Mouse (Mus musculus): Measurements from ENCODE around the gene Bend3.

Gene Bend3

DNA sequence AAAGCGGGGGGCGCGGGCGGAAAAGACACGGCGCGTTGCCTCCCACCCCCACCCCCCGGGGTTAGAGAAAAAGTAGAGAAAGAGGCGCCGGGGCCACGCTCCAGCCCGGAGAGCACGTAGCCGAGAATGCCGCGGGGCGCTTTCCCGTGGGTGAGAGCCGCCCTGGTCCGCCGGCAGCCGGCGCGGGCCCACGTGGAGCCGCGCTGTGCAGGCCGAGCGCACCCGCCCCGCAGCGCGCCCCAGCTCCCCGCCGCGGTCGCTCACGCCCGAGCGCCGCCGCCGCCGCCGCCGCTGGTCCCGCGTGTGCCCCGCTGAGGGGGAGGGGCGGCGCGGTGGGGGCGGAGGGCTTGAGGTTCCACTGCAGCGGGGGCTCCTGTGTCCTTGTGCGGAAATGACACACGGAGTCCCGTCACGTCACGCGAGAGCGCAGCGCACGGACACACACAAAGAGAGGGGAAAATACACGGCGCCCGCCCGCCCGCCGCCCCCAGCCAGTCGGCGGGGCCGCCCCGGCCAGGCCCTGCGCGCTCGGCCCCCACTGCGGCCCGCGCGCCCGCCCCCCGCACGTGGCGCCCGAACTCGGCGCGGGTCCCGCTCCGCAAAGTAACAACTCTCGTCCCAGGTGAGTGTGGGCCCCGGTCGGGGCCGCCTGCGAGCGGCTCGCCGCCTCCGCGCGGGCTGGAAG, at the start of gene Bend3:
Bend3 (plus strand) TSS at position 81 of the 685 bp plus-strand sequence.
- peak; percentile 43 to 57 for DNase-seq (ENCODE audit: low spot score in 2 of 2)

DNA sequence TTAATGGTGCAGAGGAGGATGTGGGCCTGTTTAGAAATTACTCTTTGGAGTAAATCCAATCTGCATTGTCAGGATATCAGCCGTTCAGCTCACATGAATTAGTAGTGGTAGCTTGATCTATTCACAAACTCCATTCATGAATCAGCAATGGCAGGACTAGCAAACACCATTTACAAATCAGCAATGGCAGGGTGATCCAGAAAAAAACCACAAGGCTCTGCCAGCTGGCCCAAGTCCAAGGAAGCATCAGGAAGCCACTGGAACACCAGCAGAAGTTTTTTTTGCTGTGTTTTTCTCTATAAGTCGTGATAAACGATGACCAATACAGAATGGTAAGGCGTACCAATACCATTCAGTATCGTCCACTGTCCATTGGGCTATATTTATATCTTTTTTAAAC, 48.0 kb upstream of the Bend3 start:
- no peak for DNase-seq (ENCODE audit: low spot score in 2 of 2)

DNA sequence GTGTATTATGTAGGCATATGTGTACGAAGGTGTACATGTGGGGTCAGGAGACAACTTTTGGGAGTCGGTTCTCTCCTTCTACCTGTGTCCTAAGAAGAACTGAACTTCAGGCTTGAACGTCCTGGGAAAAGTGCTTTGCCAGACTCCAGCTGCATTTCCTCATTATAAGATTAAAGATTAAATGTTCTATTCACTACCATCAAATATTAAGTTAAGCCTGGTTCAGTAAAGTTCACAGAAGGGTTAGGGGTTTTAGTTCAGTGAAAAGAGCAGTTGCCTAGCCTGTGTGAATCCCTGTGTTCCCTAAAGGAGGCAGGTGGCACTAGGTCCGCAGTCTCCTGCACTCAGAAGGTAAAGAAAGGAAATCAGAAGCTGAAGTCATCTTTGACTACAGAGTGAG, 44.3 kb upstream of the Bend3 start:
- no peak for DNase-seq (ENCODE audit: low spot score in 2 of 2)

DNA sequence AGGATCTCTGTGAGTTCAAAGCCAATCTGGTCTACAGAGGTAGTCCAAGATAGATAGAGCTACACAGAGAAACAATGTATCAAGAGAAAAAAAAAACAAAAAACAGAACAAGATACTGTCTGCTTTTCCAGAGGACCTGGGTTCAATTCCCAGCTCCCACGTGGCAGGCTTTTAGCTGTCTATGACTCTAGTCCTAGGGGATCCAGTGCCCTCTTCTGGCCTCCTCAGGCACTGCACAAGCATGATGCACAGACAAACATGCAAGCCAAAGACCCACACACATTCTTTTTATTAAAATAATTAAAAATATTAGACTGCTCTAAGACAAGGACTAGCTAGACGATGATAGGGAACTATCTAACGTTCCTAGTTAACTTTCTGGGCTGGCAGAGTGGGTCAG, 42.9 kb upstream of the Bend3 start:
- DNase-seq (ENCODE audit: low spot score in 2 of 2), result no peak

DNA sequence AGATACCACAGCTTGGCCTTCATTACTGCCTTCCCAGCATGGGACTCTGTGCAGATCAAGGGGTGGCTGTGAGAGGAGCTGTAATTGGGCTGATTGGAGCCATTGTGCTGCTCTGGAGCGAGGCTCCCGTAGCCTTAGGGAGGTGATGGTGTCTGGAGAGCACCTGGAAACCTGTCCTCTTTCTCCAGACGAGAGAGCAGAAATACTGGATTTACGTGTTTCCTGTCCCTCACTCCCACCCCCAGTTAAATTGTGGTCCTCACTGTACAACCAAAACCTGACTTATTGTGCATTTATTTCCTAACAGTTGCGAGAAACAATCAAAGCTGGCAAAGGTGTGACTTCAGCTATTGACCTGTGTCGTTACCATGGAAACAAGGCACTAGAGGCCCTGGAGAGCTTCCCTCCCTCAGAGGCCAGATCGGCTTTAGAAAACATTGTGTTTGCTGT, 39.1 kb upstream of the Bend3 start:
- no peak for DNase-seq (ENCODE audit: low spot score in 2 of 2)

DNA sequence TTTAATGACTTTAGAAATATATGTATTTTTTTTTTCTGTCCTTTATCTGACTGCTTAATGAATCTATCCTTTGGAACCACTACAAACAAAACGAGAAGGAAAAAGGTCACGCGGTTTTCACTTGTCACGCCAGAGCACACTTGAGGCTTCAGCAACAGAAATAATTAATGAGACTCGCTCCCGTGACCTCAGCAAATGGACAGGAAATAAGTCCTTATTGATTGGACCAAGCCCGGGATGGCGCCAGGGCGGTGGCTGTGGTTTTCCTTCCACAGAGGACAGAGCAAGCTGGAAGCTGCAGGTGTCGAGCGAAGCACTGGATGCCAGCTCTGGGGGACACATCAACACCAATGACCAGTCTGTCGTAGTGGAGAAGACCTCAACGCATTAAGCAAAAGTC, 38.6 kb upstream of the Bend3 start:
- no peak for DNase-seq (ENCODE audit: low spot score in 2 of 2)

DNA sequence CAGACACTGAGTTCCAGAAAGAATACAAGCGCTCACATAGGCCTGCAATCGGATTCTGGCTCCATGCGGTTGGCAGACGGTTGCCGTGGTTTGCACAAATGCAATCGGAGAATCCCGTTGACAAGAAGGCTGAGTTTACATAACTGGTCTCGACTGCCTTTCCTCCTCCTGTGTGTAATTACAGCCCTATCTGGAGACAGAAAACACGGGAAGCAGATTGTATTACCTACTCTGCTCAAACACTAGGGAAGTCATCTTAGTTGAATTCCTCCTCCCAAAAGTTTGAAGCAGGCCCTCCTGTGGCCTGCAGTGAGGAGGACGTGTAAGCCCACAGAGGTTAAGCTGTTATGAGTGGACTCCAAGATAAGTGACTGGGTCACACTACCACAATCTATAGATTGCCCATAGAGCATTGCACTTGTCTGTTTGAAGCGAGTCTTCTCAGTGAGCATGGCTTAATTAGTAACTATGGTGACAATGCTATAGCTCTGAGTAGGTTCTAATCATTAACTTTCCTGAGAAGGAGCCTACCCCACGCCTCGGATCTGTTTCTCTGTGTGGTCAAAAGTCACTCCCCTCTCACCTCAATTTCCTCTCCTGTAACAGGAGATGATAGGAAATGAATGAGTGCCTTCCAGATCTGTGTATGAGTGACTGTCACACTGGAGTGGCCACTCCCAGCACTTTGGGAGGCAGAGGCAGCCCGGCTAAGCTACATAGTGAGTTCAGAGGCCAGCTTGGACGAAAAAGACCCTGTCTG, 37.5 kb upstream of the Bend3 start:
- no peak for DNase-seq (ENCODE audit: low spot score in 2 of 2)

DNA sequence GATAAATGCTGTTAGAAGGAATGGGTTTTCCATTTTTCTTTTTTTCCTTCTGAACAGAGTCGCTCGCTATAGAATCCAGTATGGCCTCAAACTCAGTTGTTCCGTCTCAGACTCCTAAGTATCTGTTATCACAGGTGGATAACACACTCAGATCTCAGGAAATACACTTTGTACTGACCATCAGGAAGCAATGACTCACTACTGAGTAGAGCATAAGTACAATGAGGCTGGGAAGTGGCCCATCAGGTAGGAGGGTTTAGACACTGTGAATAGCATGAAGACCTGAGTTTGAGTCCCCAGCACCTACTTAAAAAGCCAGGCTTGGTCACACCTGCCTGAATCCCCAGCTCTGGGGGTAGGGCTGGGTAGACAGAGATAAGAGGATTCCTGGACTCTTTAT, 30.0 kb upstream of the Bend3 start:
- DNase-seq (ENCODE audit: low spot score in 2 of 2), result no peak

DNA sequence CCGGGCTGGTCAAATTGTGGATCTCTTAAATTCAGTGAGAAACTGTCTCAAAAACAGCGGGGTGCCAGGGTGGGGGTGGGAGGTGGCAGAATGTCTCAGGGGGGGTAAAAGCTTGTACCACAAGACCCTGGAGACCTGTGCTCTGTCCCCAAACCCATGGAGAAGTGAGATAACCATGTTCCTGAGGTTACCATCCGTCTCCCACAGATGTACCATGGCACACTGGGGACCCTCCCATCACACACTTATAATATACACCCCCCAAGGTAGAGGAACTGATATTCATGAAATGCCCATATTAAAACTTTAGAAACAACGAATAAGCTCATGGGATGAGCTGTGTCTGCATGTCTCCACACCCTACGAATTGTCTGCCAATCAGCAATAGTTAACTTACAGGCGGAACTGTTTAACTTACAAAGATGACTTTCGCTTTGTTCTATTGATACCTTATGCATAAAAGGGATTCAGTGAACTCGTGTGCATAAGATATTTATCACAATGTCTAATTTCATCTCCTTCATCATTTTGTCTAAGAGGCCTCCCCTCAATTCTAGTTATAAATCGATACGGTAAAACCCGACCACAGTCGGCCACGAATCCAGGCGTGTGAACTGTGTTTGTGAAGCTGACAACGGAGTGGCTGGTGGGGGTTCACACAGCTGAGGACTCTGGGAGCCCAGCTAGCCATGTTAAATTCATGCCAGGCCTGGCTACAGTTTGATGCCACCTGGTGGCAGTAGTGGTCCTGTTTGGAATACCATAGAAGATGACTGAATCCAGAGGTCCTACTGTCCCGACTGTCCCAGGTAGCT, 26.6 kb upstream of the Bend3 start:
- DNase-seq (ENCODE audit: low spot score in 2 of 2), result peak; percentile 53 to 69

DNA sequence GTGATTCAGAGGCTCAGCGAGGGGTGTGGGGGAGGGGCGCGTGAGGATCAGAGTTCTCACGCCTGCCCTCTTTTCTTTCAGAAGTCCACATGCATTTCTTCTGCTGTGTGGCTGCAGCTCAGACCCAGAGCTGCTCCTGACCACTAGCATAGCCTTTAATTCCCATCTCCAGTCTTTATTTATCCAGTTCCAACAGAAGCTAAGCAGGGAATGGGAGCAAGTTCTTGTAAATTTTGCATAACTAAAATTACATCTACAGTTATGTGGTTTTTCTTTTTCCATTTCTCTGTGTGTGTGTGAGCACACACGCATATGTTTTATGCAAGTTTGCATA, 26.0 kb upstream of the Bend3 start:
- DNase-seq (ENCODE audit: low spot score in 2 of 2), result no peak

DNA sequence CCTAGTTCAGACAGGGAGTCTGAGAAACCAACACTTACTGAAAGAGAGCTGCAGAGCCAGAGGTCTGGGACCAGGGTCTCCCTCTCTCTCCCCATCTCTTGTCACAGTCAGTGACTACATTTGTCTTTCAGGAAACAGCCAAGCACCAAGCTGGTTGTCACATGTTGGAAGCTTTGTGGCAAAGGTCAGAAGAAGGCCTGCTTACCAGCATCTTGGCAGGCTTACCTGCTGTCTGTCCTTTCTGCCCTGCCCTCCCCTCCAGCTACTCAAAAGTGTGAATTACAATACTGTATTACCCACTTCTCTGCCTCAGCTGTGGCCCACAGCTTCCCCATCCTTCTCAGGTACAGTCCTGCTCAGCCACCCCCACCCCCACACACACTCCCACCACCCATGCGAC, 24.4 kb upstream of the Bend3 start:
- DNase-seq (ENCODE audit: low spot score in 2 of 2), result no peak

DNA sequence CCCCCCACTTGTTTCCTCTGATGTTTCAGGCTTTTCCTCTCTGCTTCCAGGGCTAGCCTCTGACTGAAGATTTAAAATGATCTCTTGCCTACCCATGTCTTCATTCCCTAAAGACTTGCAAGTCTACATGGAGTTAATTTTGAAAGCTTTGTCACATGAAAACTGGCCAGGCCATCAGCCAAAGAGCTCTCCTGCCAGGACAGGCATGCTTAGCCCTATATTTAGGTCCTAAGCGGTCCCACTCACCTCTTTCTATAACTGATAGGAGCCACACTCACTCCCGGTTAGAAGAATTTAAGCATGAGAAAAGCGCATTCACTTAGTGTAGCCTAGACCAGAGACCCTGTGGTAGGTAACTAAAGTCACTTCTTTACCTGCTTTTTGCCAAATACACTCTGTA, 24.0 kb upstream of the Bend3 start:
- no peak for DNase-seq (ENCODE audit: low spot score in 2 of 2)

DNA sequence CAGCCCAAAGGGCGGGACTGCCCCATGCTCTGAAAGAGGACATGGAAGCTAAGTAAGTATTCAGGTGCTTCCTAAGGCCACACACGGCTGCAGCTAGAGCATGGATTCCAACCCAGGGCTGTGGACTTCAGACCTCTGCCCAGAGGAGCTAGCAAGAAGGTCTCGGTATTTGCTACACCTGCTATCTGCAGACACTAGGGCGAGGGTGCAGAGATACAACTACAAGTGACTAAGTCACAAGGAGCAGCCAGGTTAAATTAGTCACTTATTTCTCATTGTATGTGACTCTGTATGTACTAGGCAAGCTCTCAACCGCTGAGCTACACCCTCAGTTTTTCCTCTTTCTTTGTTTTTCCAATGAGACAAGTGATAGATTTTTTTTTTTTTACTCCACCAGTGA, 15.8 kb upstream of the Bend3 start:
- DNase-seq (ENCODE audit: low spot score in 2 of 2), result no peak

DNA sequence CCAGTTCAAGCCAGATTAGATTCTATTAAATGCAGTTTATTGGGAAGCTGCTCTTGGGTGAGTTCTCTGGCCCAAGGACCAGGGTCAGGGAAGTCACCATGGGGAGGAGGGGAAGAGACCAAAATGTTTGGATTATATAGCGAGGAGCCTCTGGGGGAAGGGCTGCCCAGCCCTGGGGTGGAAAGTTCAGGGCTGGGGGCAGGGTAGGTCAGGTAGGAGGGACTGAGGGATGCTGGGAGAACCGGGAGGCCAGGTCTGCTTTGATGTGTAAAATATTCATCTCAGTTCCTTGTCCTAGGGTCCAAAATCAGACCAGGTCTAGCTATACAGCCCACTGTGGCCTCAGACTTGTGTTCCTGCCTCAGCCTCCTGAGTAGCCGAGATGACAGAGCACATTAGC, 15.4 kb upstream of the Bend3 start:
- DNase-seq (ENCODE audit: low spot score in 2 of 2), result no peak

DNA sequence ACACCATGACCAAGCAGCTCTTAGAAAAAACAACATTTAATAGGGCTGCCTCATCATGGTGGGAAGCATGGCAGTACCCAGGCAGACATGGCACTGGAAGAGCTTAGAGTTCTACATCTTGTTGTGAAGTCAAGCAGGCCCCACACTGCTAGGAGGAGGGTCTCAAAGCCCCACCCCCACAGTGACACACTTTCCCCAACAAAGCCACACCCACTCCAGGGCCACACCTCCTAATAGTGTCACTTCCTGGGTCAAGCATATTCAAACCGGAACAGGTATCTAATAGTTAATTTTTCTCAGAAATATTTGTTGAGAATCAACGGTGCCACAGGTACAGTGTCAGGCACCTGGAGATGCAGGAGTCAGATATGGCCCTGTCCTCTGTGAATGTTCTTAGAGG, 12.4 kb upstream of the Bend3 start:
- no peak for DNase-seq (ENCODE audit: low spot score in 2 of 2)

DNA sequence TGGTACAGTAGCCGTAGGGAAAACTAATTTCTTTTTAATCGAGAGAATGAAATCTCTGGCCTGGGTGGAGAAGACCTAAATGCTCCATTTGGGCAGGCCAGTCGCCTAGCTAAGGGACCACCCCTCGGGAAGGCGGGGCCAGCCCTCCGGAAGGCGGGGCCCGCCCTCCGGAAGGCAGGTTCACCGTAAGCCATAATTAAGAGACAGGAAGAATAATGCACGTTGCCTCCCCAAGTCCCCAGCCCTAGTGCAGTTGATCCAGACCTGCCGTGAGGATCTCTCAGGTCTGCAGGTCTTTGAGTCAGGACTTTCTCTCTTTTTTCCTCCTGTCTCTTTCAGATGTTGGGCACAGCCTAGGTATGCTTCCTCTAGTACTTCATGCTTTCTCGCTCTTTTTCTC, 11.0 kb upstream of the Bend3 start:
- DNase-seq (ENCODE audit: low spot score in 2 of 2), result no peak

DNA sequence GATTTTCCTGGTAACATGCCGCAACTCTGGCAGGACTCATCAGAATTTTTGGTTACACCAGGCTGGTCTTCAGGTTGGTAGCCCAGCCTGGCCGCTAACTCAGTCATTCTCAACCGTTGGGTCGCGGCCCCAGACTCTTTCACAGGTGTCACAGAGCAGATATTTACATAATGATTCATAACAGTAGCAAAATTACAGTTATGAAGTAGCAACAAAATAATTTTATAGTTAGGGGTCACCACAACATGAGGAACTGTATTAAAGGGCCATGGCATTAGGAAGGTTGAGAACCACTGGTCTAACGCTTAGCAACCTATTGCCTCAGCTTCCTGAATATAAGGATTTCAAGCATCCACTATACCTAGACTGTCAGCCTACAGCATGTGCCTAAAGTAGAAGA, 10.3 kb upstream of the Bend3 start:
- DNase-seq (ENCODE audit: low spot score in 2 of 2), result no peak

DNA sequence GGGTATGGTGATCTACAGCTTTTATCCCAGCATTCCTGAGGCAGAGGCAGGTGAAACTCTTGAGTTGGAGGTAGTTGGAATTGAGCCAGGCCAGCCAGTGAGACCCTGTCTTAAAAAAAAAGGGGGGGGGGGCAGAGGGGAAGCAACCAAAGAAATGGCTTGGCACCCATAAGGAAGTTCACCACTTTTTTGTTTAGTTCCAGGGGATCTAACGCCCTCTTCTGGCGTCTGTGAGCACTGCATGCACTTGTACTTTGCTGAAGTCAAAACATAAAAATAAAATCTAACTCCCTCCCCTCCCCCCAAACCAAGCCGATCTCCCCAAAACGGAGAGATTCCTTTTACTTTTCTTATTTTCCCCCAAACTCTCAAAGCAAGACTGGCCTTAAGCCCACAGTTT, 3.3 kb upstream of the Bend3 start:
- peak in 1 of 2 experiments; percentile 15 for DNase-seq (ENCODE audit: low spot score in 2 of 2)

DNA sequence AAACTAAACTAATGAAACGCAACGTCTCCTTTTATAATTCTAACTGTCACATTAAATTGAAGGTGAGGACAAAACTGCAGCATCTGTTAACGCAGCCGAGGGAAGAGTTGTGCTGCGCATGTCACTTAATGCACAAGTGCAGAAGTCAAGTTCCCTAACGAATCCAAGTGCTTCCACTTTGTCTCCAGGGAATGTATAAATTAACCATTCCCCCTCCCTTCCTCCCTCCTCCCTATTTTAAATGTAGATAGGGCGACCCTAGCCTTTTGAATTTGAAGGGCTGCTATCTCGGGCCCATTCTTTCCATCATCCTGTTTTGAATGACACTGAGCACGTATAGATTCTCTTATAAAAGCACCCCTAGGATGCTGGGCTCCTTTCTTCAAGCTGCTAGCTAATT, 1.2 kb upstream of the Bend3 start:
- no peak for DNase-seq (ENCODE audit: low spot score in 2 of 2)

DNA sequence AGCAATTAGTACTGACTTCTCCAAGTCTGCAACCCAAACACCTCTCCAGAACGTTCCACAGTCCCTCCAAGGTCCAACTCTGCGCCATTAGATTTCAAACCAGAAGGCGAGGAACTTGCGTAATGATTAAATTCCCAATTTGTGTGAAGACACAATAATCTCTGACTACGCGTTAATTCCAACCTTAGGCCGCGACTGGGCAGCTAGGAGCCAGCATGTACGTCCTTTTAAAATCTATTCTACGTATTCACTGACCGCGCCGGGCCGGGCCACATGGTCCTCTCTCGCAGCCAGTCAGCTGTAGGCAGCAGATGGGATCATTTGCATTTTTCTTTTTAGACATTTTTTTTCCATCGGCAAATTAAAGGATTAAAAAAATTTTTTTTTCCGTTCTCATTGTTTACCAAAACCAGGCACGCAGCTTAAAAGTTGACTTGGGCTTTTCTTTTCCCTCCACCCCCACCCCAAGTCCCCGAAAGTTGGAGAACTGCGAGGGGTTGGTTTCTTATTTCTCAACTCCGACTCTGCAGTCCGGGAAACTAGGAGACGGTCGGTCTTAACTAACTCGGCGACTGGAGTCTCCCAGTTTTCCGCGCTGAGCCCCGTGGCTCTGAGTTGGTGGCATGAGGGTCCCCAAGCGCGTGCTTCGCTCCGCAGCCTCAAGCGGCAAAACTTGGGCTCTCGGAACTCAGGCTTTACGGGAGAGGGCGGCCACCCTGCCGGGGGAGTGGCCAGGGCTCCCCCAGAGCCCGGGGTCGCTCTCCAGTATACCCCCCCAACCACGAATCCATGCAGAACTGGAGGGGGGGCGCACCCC, 558 bp upstream of the Bend3 start:
- DNase-seq (ENCODE audit: low spot score in 2 of 2), result peak; percentile 22 to 35

DNA sequence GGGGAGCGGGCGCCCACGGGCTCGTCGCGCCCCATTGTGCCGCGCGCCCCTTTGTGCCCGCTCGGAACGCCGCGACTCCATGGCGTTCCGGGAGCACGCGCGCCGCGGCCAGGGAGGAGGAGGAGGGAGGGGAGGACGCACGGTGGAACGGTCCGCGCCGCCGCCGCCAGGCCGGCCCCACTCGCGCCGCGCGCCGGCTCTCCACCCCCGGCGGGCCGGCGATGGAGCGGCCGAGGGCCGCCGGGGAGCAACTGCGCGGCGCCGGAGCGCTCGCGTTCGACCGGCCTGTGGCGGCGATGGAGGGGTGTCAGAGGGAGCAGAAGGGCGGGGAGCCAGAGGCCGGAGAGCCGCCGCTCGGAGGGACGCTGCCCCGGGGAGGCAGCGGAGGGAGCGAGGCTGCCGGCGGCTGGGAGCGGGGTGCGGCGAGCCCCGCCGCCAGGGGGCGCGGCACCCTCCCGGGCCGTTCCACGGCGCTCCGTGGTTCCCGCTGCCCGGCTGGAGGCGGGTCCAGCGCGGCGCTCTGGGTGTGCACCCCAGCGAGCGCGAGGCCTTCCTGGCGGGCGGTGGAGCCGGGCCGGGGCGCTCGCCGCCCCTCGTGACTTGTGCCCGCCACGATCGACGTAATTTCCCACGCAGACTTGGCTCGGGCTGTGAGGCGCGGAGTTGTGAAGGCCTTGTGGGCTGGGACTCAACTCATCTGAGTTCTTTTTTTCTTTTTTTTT, 966 bp downstream of the Bend3 start:
- DNase-seq (ENCODE audit: low spot score in 2 of 2), result peak; percentile 41 to 54

Data from frontal cortex, postnatal 14 days (tissue).